ENCODE assay signal across 16 mouse cellular contexts in genomic region chr2:157342328-157342926, GRCm38 (mm10). TPM values are rescaled to one million over a fixed set of nuclear protein-coding genes. Genes with fewer than 3 reads are reported as not detected.
DNase-seq lines count a peak whose midpoint lies in the region; ATAC-seq and TF ChIP-seq lines count a peak whose summit lies in the region.
"Had no signal": no experiment of that assay in that cellular context is flagged by ENCODE, and none has a peak within 500 bp of the region (broad histone marks: within the 10 kb centered on the region; RNA-seq: fewer than 3 reads in every experiment).

No protein-coding gene starts in this region.

- peak overlapping the region; percentile 87 for H3K27ac ChIP-seq in forebrain, embryonic 10.5 days
- H3K27ac ChIP-seq in hindbrain, embryonic 14.5 days, result peak overlapping the region; percentile 89
- peak overlapping the region; percentile 92 for H3K27ac ChIP-seq in midbrain, embryonic 14.5 days (replicated peaks; ENCODE audit: low read depth, low read length)
- H3K27ac ChIP-seq in intestine, postnatal 0 days (ENCODE audit: low read depth, low read length), result no peak overlapping the region
- H3K27ac ChIP-seq: lung, embryonic 15.5 days had no signal

- 34% methylated on average over 5 of the region's 5 CpGs for WGBS in forebrain, embryonic 10.5 days
- WGBS in hindbrain, embryonic 14.5 days, result 25% methylated on average over 5 of the region's 5 CpGs
- WGBS in midbrain, embryonic 14.5 days, result 20% methylated on average over 5 of the region's 5 CpGs
- WGBS in intestine, postnatal 0 days, result 64% methylated on average over 5 of the region's 5 CpGs

- H3K4me3 ChIP-seq in forebrain, embryonic 10.5 days, result no peak overlapping the region
- no peak overlapping the region for H3K4me3 ChIP-seq in hindbrain, embryonic 14.5 days (replicated peaks; ENCODE audit: low read length)
- H3K4me3 ChIP-seq in midbrain, embryonic 14.5 days (replicated peaks; ENCODE audit: low read depth, low read length), result no peak overlapping the region
- H3K4me3 ChIP-seq in intestine, postnatal 0 days (ENCODE audit: low read depth, low read length), result no peak overlapping the region
- H3K4me3 ChIP-seq: lung, embryonic 15.5 days had no signal

- H3K4me1 ChIP-seq in forebrain, embryonic 10.5 days, result peaks cover 66% of the 10 kb centered on the region
- peaks cover 31% of the 10 kb centered on the region for H3K4me1 ChIP-seq in hindbrain, embryonic 14.5 days (replicated peaks; ENCODE audit: control insufficient read depth, insufficient read depth, low read length)
- peaks cover 47% of the 10 kb centered on the region for H3K4me1 ChIP-seq in midbrain, embryonic 14.5 days (ENCODE audit: control insufficient read depth, insufficient read depth, low read length)
- no peaks in the 10 kb centered on the region for H3K4me1 ChIP-seq in intestine, postnatal 0 days (replicated peaks; ENCODE audit: control insufficient read depth, insufficient read depth, low read length)

- H3K36me3 ChIP-seq in forebrain, embryonic 10.5 days (replicated peaks), result no peaks in the 10 kb centered on the region
- H3K36me3 ChIP-seq in hindbrain, embryonic 14.5 days (replicated peaks; ENCODE audit: control insufficient read depth, insufficient read depth), result no peaks in the 10 kb centered on the region
- H3K36me3 ChIP-seq in midbrain, embryonic 14.5 days (ENCODE audit: control insufficient read depth, insufficient read depth, low read length), result no peaks in the 10 kb centered on the region
- H3K36me3 ChIP-seq in intestine, postnatal 0 days (ENCODE audit: control insufficient read depth, insufficient read depth), result no peaks in the 10 kb centered on the region
- H3K36me3 ChIP-seq: lung, embryonic 15.5 days had no signal

- no peak for ATAC-seq in hindbrain, embryonic 14.5 days (ENCODE audit: low FRiP score)
- no peak for ATAC-seq in midbrain, embryonic 14.5 days (ENCODE audit: low FRiP score, low TSS enrichment)
- no peak for ATAC-seq in intestine, postnatal 0 days
- ATAC-seq: Patski had no signal

- DNase-seq in NIH3T3 (ENCODE audit: low read depth), result peak; percentile 2
- no peak for DNase-seq in forebrain, embryonic 10.5 days (ENCODE audit: extremely low spot score, low spot score)
- DNase-seq in hindbrain, embryonic 14.5 days (ENCODE audit: low spot score), result no peak
- peak; percentile 51 for DNase-seq in midbrain, embryonic 14.5 days
- no peak for DNase-seq in gastrocnemius, postnatal 25 days
- DNase-seq in layer of hippocampus, adult 9-11 months, result no peak
- DNase-seq in heart, adult 18-20 months, result no peak
- DNase-seq: adrenal gland, adult 2 months; kidney, adult 9 months; liver had no signal

- no peak for TF ChIP-seq CTCF in intestine, postnatal 0 days (IDR thresholded peaks at IDR 0.05; ENCODE audit: low read depth)

- no peak overlapping the region for H3K4me2 ChIP-seq in hindbrain, embryonic 14.5 days (replicated peaks)
- no peak overlapping the region for H3K4me2 ChIP-seq in midbrain, embryonic 14.5 days (ENCODE audit: low read length)
- H3K4me2 ChIP-seq in intestine, postnatal 0 days (replicated peaks; ENCODE audit: low read depth), result no peak overlapping the region
- H3K4me2 ChIP-seq: lung, embryonic 15.5 days had no signal

- peak overlapping the region; percentile 1; the same call in 1 of the 2 replicates for H3K9ac ChIP-seq in hindbrain, embryonic 14.5 days
- peak overlapping the region; percentile 51 for H3K9ac ChIP-seq in midbrain, embryonic 14.5 days (replicated peaks; ENCODE audit: low read length)
- H3K9ac ChIP-seq in intestine, postnatal 0 days (ENCODE audit: low read depth, low read length), result no peak overlapping the region
- H3K9ac ChIP-seq: lung, embryonic 15.5 days had no signal

- peaks cover 3% of the 10 kb centered on the region; the same call in 1 of the 2 replicates for H3K27me3 ChIP-seq in forebrain, embryonic 10.5 days (ENCODE audit: poor library complexity, severe bottlenecking)
- no peaks in the 10 kb centered on the region for H3K27me3 ChIP-seq in hindbrain, embryonic 14.5 days (ENCODE audit: control insufficient read depth, insufficient read depth, low read length)
- H3K27me3 ChIP-seq in midbrain, embryonic 14.5 days (ENCODE audit: control insufficient read depth, insufficient read depth, low read length), result no peaks in the 10 kb centered on the region
- H3K27me3 ChIP-seq in intestine, postnatal 0 days (replicated peaks; ENCODE audit: control insufficient read depth, insufficient read depth, low read length), result no peaks in the 10 kb centered on the region
- H3K27me3 ChIP-seq: lung, embryonic 15.5 days; Patski had no signal

- no peaks in the 10 kb centered on the region for H3K9me3 ChIP-seq in forebrain, embryonic 10.5 days
- H3K9me3 ChIP-seq in hindbrain, embryonic 14.5 days (ENCODE audit: control insufficient read depth, low read length), result no peaks in the 10 kb centered on the region
- H3K9me3 ChIP-seq in midbrain, embryonic 14.5 days (ENCODE audit: control insufficient read depth, low read length), result no peaks in the 10 kb centered on the region
- no peaks in the 10 kb centered on the region for H3K9me3 ChIP-seq in intestine, postnatal 0 days (ENCODE audit: control insufficient read depth)
- H3K9me3 ChIP-seq: lung, embryonic 15.5 days had no signal

RNA-seq across cellular contexts. Expression of gene Ghrh, which starts 4.9 kb away (rescaled TPM):
- 0.34 TPM in 1 of 2 replicates, not detected in the other for polyA plus RNA-seq in forebrain, embryonic 10.5 days (2016; fragmentation: Nextera tagmentation; extraction: Ambion mirVana)
- polyA plus RNA-seq in hindbrain, embryonic 14.5 days (2014; fragmentation: Nextera tagmentation; extraction: Ambion mirVana), result 0.58 and 0.94 TPM in 2 replicates
- 2.3 and 2.4 TPM in 2 replicates for polyA plus RNA-seq in midbrain, embryonic 14.5 days (2014; fragmentation: Nextera tagmentation; extraction: Ambion mirVana)
- total RNA-seq in gastrocnemius, postnatal 25 days (2021), result not detected
- polyA plus RNA-seq in intestine, postnatal 0 days (2015; fragmentation: Nextera tagmentation; extraction: Ambion mirVana), result 0.26 and 0.78 TPM in 2 replicates
- not detected for total RNA-seq in heart, adult 18-20 months (2021)
- total RNA-seq: adrenal gland, adult 2 months; common myeloid progenitor, adult 5-6 weeks; heart, postnatal 25 days; layer of hippocampus, postnatal 10 days had no signal
- polyA plus RNA-seq: adrenal gland, adult 2 months; lung, embryonic 15.5 days; Patski had no signal

RNA-seq across cellular contexts. Expression of gene Manbal, which starts 25.0 kb away (rescaled TPM):
- 64.4 and 68.1 TPM in 2 replicates for polyA plus RNA-seq in forebrain, embryonic 10.5 days (2016; fragmentation: Nextera tagmentation; extraction: Ambion mirVana)
- 53.3 and 58.1 TPM in 2 replicates for polyA plus RNA-seq in hindbrain, embryonic 14.5 days (2014; fragmentation: Nextera tagmentation; extraction: Ambion mirVana)
- polyA plus RNA-seq in midbrain, embryonic 14.5 days (2014; fragmentation: Nextera tagmentation; extraction: Ambion mirVana), result 47.8 and 89.9 TPM in 2 replicates
- 10 to 100 TPM; 12.5 to 15.7 TPM for total RNA-seq in gastrocnemius, postnatal 25 days (2021)
- 60.9 and 66.5 TPM in 2 replicates for polyA plus RNA-seq in intestine, postnatal 0 days (2015; fragmentation: Nextera tagmentation; extraction: Ambion mirVana)
- 10 to 100 TPM; 19.4 to 21.1 TPM for total RNA-seq in heart, adult 18-20 months (2021)

Comparison
In these comparisons a context has a peak if more than half of its experiments do, and no peak if none do; other contexts are left out.
1. DNase-seq: peak in NIH3T3 (single experiment) and midbrain, embryonic 14.5 days (single experiment); none in forebrain, embryonic 10.5 days (single experiment), hindbrain, embryonic 14.5 days (single experiment), gastrocnemius, postnatal 25 days (single experiment), layer of hippocampus, adult 9-11 months (single experiment) and heart, adult 18-20 months (0 of 2).